Comparison of ENCODE assay signal across 9 mouse cellular contexts in the genomic region with DNA sequence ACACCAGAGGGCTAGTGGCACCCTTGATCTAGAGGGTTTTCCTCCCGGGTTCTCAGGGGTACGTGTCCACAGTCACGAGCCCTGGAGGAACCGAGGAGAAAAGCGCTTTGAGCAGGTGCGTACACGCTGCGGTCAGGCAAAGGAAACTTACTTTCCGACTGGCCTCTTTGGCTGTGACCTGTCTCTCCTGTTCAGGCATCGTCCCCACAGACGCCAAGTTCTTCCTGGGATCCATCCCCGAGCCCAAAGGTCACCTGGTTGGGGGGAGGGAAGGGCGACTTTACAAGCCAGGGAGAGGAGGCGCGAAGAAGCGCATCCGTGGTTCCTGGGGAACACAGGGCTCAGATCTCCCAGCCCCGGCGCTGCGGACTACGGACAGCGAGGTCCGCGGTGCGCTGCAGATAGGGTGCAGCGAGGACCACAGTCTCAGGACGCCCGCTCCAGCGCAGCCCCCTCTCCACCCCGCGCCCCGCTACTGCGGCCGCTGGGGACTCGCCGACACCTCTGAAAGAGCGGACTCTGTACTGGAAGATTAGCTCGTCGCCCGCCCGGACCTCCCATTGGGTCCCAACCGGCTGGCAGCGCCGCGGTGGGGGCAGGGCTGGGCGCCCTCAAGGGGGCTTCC. TPM values are rescaled to one million over a fixed set of nuclear protein-coding genes. Genes with fewer than 3 reads are reported as not detected.
DNase-seq lines count a peak whose midpoint lies in the region; ATAC-seq and TF ChIP-seq lines count a peak whose summit lies in the region.
"Had no signal": no experiment of that assay in that cellular context is flagged by ENCODE, and none has a peak within 500 bp of the region (broad histone marks: within the 10 kb centered on the region; RNA-seq: fewer than 3 reads in every experiment).

A gene (minus strand): TSS at position 485 of the 625 bp plus-strand sequence.

- TF ChIP-seq POLR2A in CH12.LX (IDR thresholded peaks at IDR 0.05; ENCODE audit: low read depth, low read length): no peak

- H3K9me3 ChIP-seq in heart, embryonic 11.5 days (replicated peaks; ENCODE audit: control insufficient read depth, low read length): no peaks in the 10 kb centered on the region
- peaks cover under 1% of the 10 kb centered on the region for H3K9me3 ChIP-seq in CH12.LX (replicated peaks; ENCODE audit: low read length)
- H3K9me3 ChIP-seq in embryonic facial prominence, embryonic 14.5 days (ENCODE audit: control insufficient read depth, low read length): no peaks in the 10 kb centered on the region
- H3K9me3 ChIP-seq in liver, embryonic 15.5 days (replicated peaks): no peaks in the 10 kb centered on the region
- H3K9me3 ChIP-seq in stomach, embryonic 14.5 days (ENCODE audit: control insufficient read depth, low read depth, low read length): no peaks in the 10 kb centered on the region

- H3K36me3 ChIP-seq in heart, embryonic 11.5 days (ENCODE audit: control insufficient read depth, insufficient read depth, low read length): peaks cover 4% of the 10 kb centered on the region
- H3K36me3 ChIP-seq in CH12.LX (replicated peaks in 1 of 2; ENCODE audit: control insufficient read depth in 1 of 2, insufficient read depth in 1 of 2, low read length in 1 of 2): peaks cover 4 to 26% of the 10 kb centered on the region in 2 experiments
- peaks cover 28% of the 10 kb centered on the region for H3K36me3 ChIP-seq in embryonic facial prominence, embryonic 14.5 days (ENCODE audit: control insufficient read depth, insufficient read depth, low read length)
- H3K36me3 ChIP-seq in liver, embryonic 15.5 days (replicated peaks): peaks cover 23% of the 10 kb centered on the region
- H3K36me3 ChIP-seq in stomach, embryonic 14.5 days (ENCODE audit: control insufficient read depth, insufficient read depth, low read length): peaks cover 7% of the 10 kb centered on the region

- ATAC-seq in heart, embryonic 11.5 days (replicated peaks; ENCODE audit: insufficient number of reproducible peaks, low FRiP score, low TSS enrichment): peak; percentile 75; the same call in 1 of the 2 replicates
- peak; percentile 88 for ATAC-seq in embryonic facial prominence, embryonic 14.5 days (ENCODE audit: low read depth)
- peak; percentile 31 for ATAC-seq in inflammation-experienced regulatory T-cells, adult 6 months
- peak; percentile 66 for ATAC-seq in liver, embryonic 15.5 days (ENCODE audit: insufficient read depth)
- peak; percentile 85 for ATAC-seq in stomach, embryonic 14.5 days (ENCODE audit: insufficient number of reproducible peaks, insufficient read depth, low FRiP score, low read depth)

- H3K27me3 ChIP-seq in heart, embryonic 11.5 days (ENCODE audit: control insufficient read depth, insufficient read depth, low read length): peaks cover 2% of the 10 kb centered on the region; the same call in 1 of the 2 replicates
- peaks cover 51% of the 10 kb centered on the region for H3K27me3 ChIP-seq in CH12.LX (replicated peaks)
- peaks cover 19% of the 10 kb centered on the region for H3K27me3 ChIP-seq in embryonic facial prominence, embryonic 14.5 days (replicated peaks; ENCODE audit: control insufficient read depth, insufficient read depth, low read length)
- H3K27me3 ChIP-seq in liver, embryonic 15.5 days: no peaks in the 10 kb centered on the region
- H3K27me3 ChIP-seq in stomach, embryonic 14.5 days (ENCODE audit: control insufficient read depth, insufficient read depth, low read length): 0 out of 2 replicates have a peak, but pooled peaks cover 4% of the 10 kb centered on the region

- H3K27ac ChIP-seq in heart, embryonic 11.5 days (ENCODE audit: low read depth, low read length): peak within 1 kb of the TSS; percentile 50; the same call in 1 of the 2 replicates
- H3K27ac ChIP-seq in CH12.LX (ENCODE audit: insufficient read depth, low read depth): no peak within 1 kb of the TSS
- H3K27ac ChIP-seq in embryonic facial prominence, embryonic 14.5 days (replicated peaks; ENCODE audit: low read depth, low read length): no peak within 1 kb of the TSS
- H3K27ac ChIP-seq in liver, embryonic 15.5 days (replicated peaks): peak within 1 kb of the TSS; percentile 83
- no peak within 1 kb of the TSS for H3K27ac ChIP-seq in stomach, embryonic 14.5 days (ENCODE audit: low read length)

- H3K4me3 ChIP-seq in heart, embryonic 11.5 days (ENCODE audit: low read depth, low read length): peak within 1 kb of the TSS; percentile 88
- peak within 1 kb of the TSS; percentile 73 to 99 (median 82) for H3K4me3 ChIP-seq in CH12.LX (replicated peaks in 1 of 3; ENCODE audit: low read depth in 2 of 3, low read length in 2 of 3, poor library complexity in 1 of 3)
- H3K4me3 ChIP-seq in embryonic facial prominence, embryonic 14.5 days (ENCODE audit: low read depth, low read length): peak within 1 kb of the TSS; percentile 67
- peak within 1 kb of the TSS; percentile 78 for H3K4me3 ChIP-seq in liver, embryonic 15.5 days (replicated peaks)
- peak within 1 kb of the TSS; percentile 61 for H3K4me3 ChIP-seq in stomach, embryonic 14.5 days (ENCODE audit: low read depth, low read length)

- H3K4me2 ChIP-seq in heart, embryonic 11.5 days: peak within 1 kb of the TSS; percentile 94
- H3K4me2 ChIP-seq in CH12.LX (ENCODE audit: insufficient read depth, low read depth, poor library complexity, severe bottlenecking): peak within 1 kb of the TSS; percentile 86
- peak within 1 kb of the TSS; percentile 97 for H3K4me2 ChIP-seq in embryonic facial prominence, embryonic 14.5 days (ENCODE audit: low read depth, low read length)
- H3K4me2 ChIP-seq in liver, embryonic 15.5 days: peak within 1 kb of the TSS; percentile 90
- peak within 1 kb of the TSS; percentile 86 for H3K4me2 ChIP-seq in stomach, embryonic 14.5 days (replicated peaks; ENCODE audit: low read depth, low read length)

- peak within 1 kb of the TSS; percentile 77 for H3K9ac ChIP-seq in heart, embryonic 11.5 days (ENCODE audit: low read depth, low read length)
- peak within 1 kb of the TSS; percentile 66 for H3K9ac ChIP-seq in CH12.LX (ENCODE audit: insufficient read depth, low read depth)
- H3K9ac ChIP-seq in embryonic facial prominence, embryonic 14.5 days (ENCODE audit: low read depth, low read length): peak within 1 kb of the TSS; percentile 68
- H3K9ac ChIP-seq in liver, embryonic 15.5 days: peak within 1 kb of the TSS; percentile 87
- peak within 1 kb of the TSS; percentile 36 for H3K9ac ChIP-seq in stomach, embryonic 14.5 days (replicated peaks; ENCODE audit: low read depth, low read length)

- under 1% methylated on average over 46 of the region's 46 CpGs for WGBS in heart, embryonic 11.5 days (ENCODE audit: insufficient replicate concordance)
- WGBS in embryonic facial prominence, embryonic 14.5 days: 1% methylated on average over 24 of the region's 46 CpGs
- under 1% methylated on average over 44 of the region's 46 CpGs for WGBS in liver, embryonic 15.5 days (ENCODE audit: insufficient replicate concordance)
- 1% methylated on average over 41 of the region's 46 CpGs for WGBS in stomach, embryonic 14.5 days

- TF ChIP-seq RAD21 in CH12.LX (IDR thresholded peaks at IDR 0.05; ENCODE audit: low read depth, low read length): no peak

- peaks cover 8% of the 10 kb centered on the region; the same call in 1 of the 2 replicates for H3K79me2 ChIP-seq in CH12.LX (replicated peaks; ENCODE audit: control insufficient read depth, extremely low read depth, insufficient read depth, poor library complexity, severe bottlenecking)

- peaks cover 5% of the 10 kb centered on the region; the same call in 1 of the 2 replicates for H3K4me1 ChIP-seq in heart, embryonic 11.5 days (ENCODE audit: control insufficient read depth, insufficient read depth, low read length)
- H3K4me1 ChIP-seq in CH12.LX (ENCODE audit: control insufficient read depth in 1 of 2, insufficient read depth in 2 of 2): peaks cover 3 to 19% of the 10 kb centered on the region in 2 experiments
- peaks cover 4% of the 10 kb centered on the region; the same call in 1 of the 2 replicates for H3K4me1 ChIP-seq in embryonic facial prominence, embryonic 14.5 days (ENCODE audit: control insufficient read depth, insufficient read depth, low read length)
- H3K4me1 ChIP-seq in liver, embryonic 15.5 days (replicated peaks): peaks cover 59% of the 10 kb centered on the region
- H3K4me1 ChIP-seq in stomach, embryonic 14.5 days (ENCODE audit: control insufficient read depth, insufficient read depth, low read length): no peaks in the 10 kb centered on the region

- peak; percentile 88 for TF ChIP-seq EP300 in CH12.LX (IDR thresholded peaks at IDR 0.05; ENCODE audit: low read length)

- intact Hi-C loops in heart, postnatal 25 days (cut with DNase I): loop anchor here (5.0 kb wide), 1 partner anchor 107 kb away; a partner anchor contains a TSS

- dilution Hi-C loops in CH12.LX (cut with MboI; ENCODE audit: extremely low pct_ligation_motif_present, extremely low pct_unique_long_range_greater_than_20kb, low sequenced_read_pairs): no loop called here

- no peak for TF ChIP-seq CTCF in CH12.LX (conservative IDR thresholded peaks at IDR 0.05 in 1 of 2, IDR thresholded peaks at IDR 0.05 in 1 of 2; ENCODE audit: low read depth in 2 of 2, low read length in 2 of 2)

- DNase-seq in heart, postnatal 25 days (ENCODE audit: low spot score): no peak
- peak; percentile 43 for DNase-seq in CH12.LX (ENCODE audit: extremely low read depth)
- peak; percentile 10 for DNase-seq in embryonic facial prominence, embryonic 14.5 days (ENCODE audit: low spot score)
- no peak for DNase-seq in gastrocnemius, adult 18-20 months (ENCODE audit: low spot score)

- in situ Hi-C loops in CH12.LX (cut with MboI; ENCODE audit: low pct_ligation_motif_present, low pct_unique_long_range_greater_than_20kb, low sequenced_read_pairs): no loop called here

TF ChIP-seq in CH12.LX, 34 proteins besides CTCF, POLR2A, EP300 and RAD21 (continues in another document):
- TF ChIP-seq SMC3 (IDR thresholded peaks at IDR 0.05; ENCODE audit: low read depth, low read length) (no peak), E2F4 (IDR thresholded peaks at IDR 0.05; ENCODE audit: insufficient replicate concordance, low read depth, low read length) (no peak), ETS1 (conservative IDR thresholded peaks at IDR 0.05; ENCODE audit: low read depth, low read length) (0 out of 2 replicates have a peak, but pooled peaks have one; percentile 27), IRF4 (IDR thresholded peaks at IDR 0.05; ENCODE audit: low read depth, low read length) (peak; percentile 34), MAZ (IDR thresholded peaks at IDR 0.05; ENCODE audit: low read depth, low read length) (peak; percentile 66; the same call in 1 of the 2 replicates), USF2 (conservative IDR thresholded peaks at IDR 0.05; ENCODE audit: low read depth, low read length) (no peak)

RNA-seq across cellular contexts. Expression of the gene that starts here (rescaled TPM):
- polyA plus RNA-seq in heart, embryonic 11.5 days (2014; fragmentation: Nextera tagmentation; extraction: Ambion mirVana): 2.9 and 3.6 TPM in 2 replicates
- under 1 TPM; 0.08 to 0.11 TPM for total RNA-seq in heart, postnatal 25 days (2021)
- total RNA-seq in CH12.LX (2012; rRNA removed) (2.9 and 3.1 TPM in 2 replicates), CH12.LX (2014; rRNA removed) (0.47 and 0.51 TPM in 2 replicates)
- polyA plus RNA-seq in CH12.LX (2012; ENCODE audit: insufficient read length, low read depth): 1.2 and 1.5 TPM in 2 replicates
- polyA plus RNA-seq in embryonic facial prominence, embryonic 14.5 days (2014; fragmentation: Nextera tagmentation; extraction: Ambion mirVana): 0.62 and 0.86 TPM in 2 replicates
- polyA plus RNA-seq in inflammation-experienced regulatory T-cells, adult 6 months (2017; shearing (Covaris generic)): under 1 TPM; 0.07 to 0.14 (median 0.13) TPM
- polyA plus RNA-seq in liver, embryonic 15.5 days (2015; fragmentation: Nextera tagmentation; extraction: Ambion mirVana): 11.6 and 12.3 TPM in 2 replicates
- polyA plus RNA-seq in stomach, embryonic 14.5 days (2014; fragmentation: Nextera tagmentation; extraction: Ambion mirVana): 8.1 and 10.0 TPM in 2 replicates
- total RNA-seq in gastrocnemius, adult 18-20 months (2021): under 1 TPM in 1 of 2 experiments, not detected in 1; 0.02 TPM
- total RNA-seq: neutrophil, adult 5-6 weeks had no signal

Comparison
In these comparisons a context has a peak if more than half of its experiments do, and no peak if none do; other contexts are left out.
1. Peak in DNase-seq, ATAC-seq, H3K4me3 ChIP-seq, H3K9ac ChIP-seq and H3K4me2 ChIP-seq in embryonic facial prominence, embryonic 14.5 days; RNA of the gene not detected or under 1 TPM.
2. Peak in ATAC-seq in inflammation-experienced regulatory T-cells, adult 6 months; RNA of the gene not detected or under 1 TPM.
3. ATAC-seq: peak in every context shown above with its lines; median percentile 88 in embryonic facial prominence, embryonic 14.5 days; 85 in stomach, embryonic 14.5 days; 75 in heart, embryonic 11.5 days; 66 in liver, embryonic 15.5 days; 31 in inflammation-experienced regulatory T-cells, adult 6 months.
4. H3K27ac ChIP-seq: peak in heart, embryonic 11.5 days (single experiment) and liver, embryonic 15.5 days (single experiment); none in CH12.LX (single experiment), embryonic facial prominence, embryonic 14.5 days (single experiment) and stomach, embryonic 14.5 days (single experiment).
5. H3K9ac ChIP-seq: peak in every context shown above with its lines; median percentile 87 in liver, embryonic 15.5 days; 77 in heart, embryonic 11.5 days; 68 in embryonic facial prominence, embryonic 14.5 days; 66 in CH12.LX; 36 in stomach, embryonic 14.5 days.
6. Peak in every context shown above with its lines, with median percentiles within 50 percentile points of each other: H3K4me2 ChIP-seq and H3K4me3 ChIP-seq.